Comparison of ENCODE assay signal across 14 mouse cellular contexts in the genomic region with DNA sequence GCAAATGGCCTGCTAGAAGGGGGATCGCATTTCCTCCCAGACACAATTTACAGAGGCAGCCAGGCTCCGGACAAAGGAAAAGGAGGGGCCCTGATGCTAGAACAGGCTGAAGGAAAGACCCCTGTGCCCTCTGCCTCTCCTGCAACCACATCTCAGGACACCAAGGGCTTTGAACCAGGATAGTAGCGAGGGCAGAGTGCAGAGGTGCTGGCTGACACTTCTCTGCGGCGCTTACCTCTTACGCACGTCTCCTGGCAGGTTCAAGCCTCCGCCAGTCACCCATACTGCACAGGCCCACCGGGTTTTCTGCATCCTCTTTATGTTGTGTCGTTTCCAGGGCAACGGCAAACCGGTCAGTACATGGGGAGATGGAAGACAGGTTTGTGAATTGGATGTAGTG. TPM values are rescaled to one million over a fixed set of nuclear protein-coding genes. Genes with fewer than 3 reads are reported as not detected.
DNase-seq lines count a peak whose midpoint lies in the region; ATAC-seq and TF ChIP-seq lines count a peak whose summit lies in the region.
"Had no signal": no experiment of that assay in that cellular context is flagged by ENCODE, and none has a peak within 500 bp of the region (broad histone marks: within the 10 kb centered on the region; RNA-seq: fewer than 3 reads in every experiment).

No protein-coding gene starts in this region.

- ATAC-seq in lung, embryonic 14.5 days (ENCODE audit: insufficient read depth) = 0 out of 2 replicates have a peak, but pooled peaks have one; percentile 21
- ATAC-seq in forebrain, embryonic 13.5 days = peak; percentile 63
- peak; percentile 63; the same call in 1 of the 2 replicates for ATAC-seq in limb, embryonic 11.5 days (ENCODE audit: insufficient number of reproducible peaks, low FRiP score, low TSS enrichment, low read depth)
- peak; percentile 54; the same call in 1 of the 2 replicates for ATAC-seq in neural tube, embryonic 14.5 days (ENCODE audit: low read depth)

- DNase-seq in lung, embryonic 14.5 days = peak; percentile 23
- no peak for DNase-seq in lung, postnatal 36 days
- DNase-seq in limb, embryonic 11.5 days (ENCODE audit: low spot score) = peak; percentile 73
- DNase-seq in layer of hippocampus, adult 8-10 months (ENCODE audit: low spot score in 2 of 2) = no peak
- no peak for DNase-seq in adrenal gland, postnatal 14 days
- no peak for DNase-seq in thymus, postnatal 14 days
- DNase-seq: adrenal gland, postnatal 36 days; cerebellum, postnatal 14 days; heart, postnatal 4 days; right cerebral cortex, postnatal 25 days had no signal

- no peak overlapping the region for H3K9ac ChIP-seq in lung, embryonic 14.5 days
- H3K9ac ChIP-seq in forebrain, embryonic 13.5 days = no peak overlapping the region
- peak overlapping the region; percentile 66 for H3K9ac ChIP-seq in limb, embryonic 11.5 days (ENCODE audit: low read length)
- H3K9ac ChIP-seq in neural tube, embryonic 14.5 days (replicated peaks; ENCODE audit: low read depth, low read length) = peak overlapping the region; percentile 17; the same call in 1 of the 2 replicates
- H3K9ac ChIP-seq: limb, embryonic 15.5 days had no signal

- no peaks in the 10 kb centered on the region for H3K27me3 ChIP-seq in lung, embryonic 14.5 days (ENCODE audit: insufficient read depth, low read length)
- H3K27me3 ChIP-seq in forebrain, embryonic 13.5 days = no peaks in the 10 kb centered on the region
- no peaks in the 10 kb centered on the region for H3K27me3 ChIP-seq in limb, embryonic 11.5 days (ENCODE audit: control insufficient read depth, insufficient read depth, low read length)
- no peaks in the 10 kb centered on the region for H3K27me3 ChIP-seq in neural tube, embryonic 14.5 days (ENCODE audit: control insufficient read depth, insufficient read depth, low read length)
- H3K27me3 ChIP-seq: limb, embryonic 15.5 days had no signal

- no peaks in the 10 kb centered on the region for H3K4me1 ChIP-seq in lung, embryonic 14.5 days (ENCODE audit: insufficient read depth)
- H3K4me1 ChIP-seq in forebrain, embryonic 13.5 days = peaks cover 10% of the 10 kb centered on the region
- H3K4me1 ChIP-seq in limb, embryonic 11.5 days (ENCODE audit: control insufficient read depth, insufficient read depth, low read length) = peaks cover 17% of the 10 kb centered on the region
- H3K4me1 ChIP-seq in neural tube, embryonic 14.5 days (ENCODE audit: control insufficient read depth, insufficient read depth, low read length) = 0 out of 2 replicates have a peak, but pooled peaks cover 12% of the 10 kb centered on the region

- no peak overlapping the region for H3K27ac ChIP-seq in lung, embryonic 14.5 days (ENCODE audit: low read depth)
- no peak overlapping the region for H3K27ac ChIP-seq in forebrain, embryonic 13.5 days
- H3K27ac ChIP-seq in limb, embryonic 11.5 days (replicated peaks; ENCODE audit: low read depth, low read length) = peak overlapping the region; percentile 88
- peak overlapping the region; percentile 68 for H3K27ac ChIP-seq in neural tube, embryonic 14.5 days (ENCODE audit: low read depth, low read length)
- H3K27ac ChIP-seq: limb, embryonic 15.5 days had no signal

- TF ChIP-seq CTCF in lung, embryonic 14.5 days (IDR thresholded peaks at IDR 0.05; ENCODE audit: low read depth) = no peak

- no peaks in the 10 kb centered on the region for H3K36me3 ChIP-seq in lung, embryonic 14.5 days (ENCODE audit: insufficient read depth)
- H3K36me3 ChIP-seq in forebrain, embryonic 13.5 days (ENCODE audit: poor library complexity, severe bottlenecking) = no peaks in the 10 kb centered on the region
- H3K36me3 ChIP-seq in limb, embryonic 11.5 days (ENCODE audit: control insufficient read depth, insufficient read depth, low read length) = no peaks in the 10 kb centered on the region
- no peaks in the 10 kb centered on the region for H3K36me3 ChIP-seq in neural tube, embryonic 14.5 days (ENCODE audit: control insufficient read depth, insufficient read depth, low read length)
- H3K36me3 ChIP-seq: G1E; limb, embryonic 15.5 days had no signal

- no peaks in the 10 kb centered on the region for H3K9me3 ChIP-seq in lung, embryonic 14.5 days (ENCODE audit: low read depth, low read length)
- H3K9me3 ChIP-seq in forebrain, embryonic 13.5 days (replicated peaks) = no peaks in the 10 kb centered on the region
- H3K9me3 ChIP-seq in limb, embryonic 11.5 days (ENCODE audit: control insufficient read depth, low read length) = no peaks in the 10 kb centered on the region
- no peaks in the 10 kb centered on the region for H3K9me3 ChIP-seq in neural tube, embryonic 14.5 days (ENCODE audit: control insufficient read depth, low read length)
- H3K9me3 ChIP-seq: limb, embryonic 15.5 days had no signal

- no peak overlapping the region for H3K4me3 ChIP-seq in lung, embryonic 14.5 days (ENCODE audit: low read depth, low read length)
- H3K4me3 ChIP-seq in forebrain, embryonic 13.5 days = no peak overlapping the region
- H3K4me3 ChIP-seq in limb, embryonic 11.5 days (ENCODE audit: low read depth, low read length) = no peak overlapping the region
- no peak overlapping the region for H3K4me3 ChIP-seq in neural tube, embryonic 14.5 days (ENCODE audit: low read depth, low read length)
- H3K4me3 ChIP-seq: limb, embryonic 15.5 days had no signal

- H3K4me2 ChIP-seq in lung, embryonic 14.5 days = no peak overlapping the region
- no peak overlapping the region for H3K4me2 ChIP-seq in forebrain, embryonic 13.5 days
- peak overlapping the region; percentile 35; the same call in 1 of the 2 replicates for H3K4me2 ChIP-seq in limb, embryonic 11.5 days (ENCODE audit: low read depth, severe bottlenecking)
- peak overlapping the region; percentile 20; the same call in 1 of the 2 replicates for H3K4me2 ChIP-seq in neural tube, embryonic 14.5 days (ENCODE audit: low read depth, low read length)
- H3K4me2 ChIP-seq: limb, embryonic 15.5 days had no signal

- WGBS in lung, embryonic 14.5 days = 32% methylated on average over 12 of the region's 12 CpGs
- 31% methylated on average over 12 of the region's 12 CpGs for WGBS in forebrain, embryonic 13.5 days
- 32% methylated on average over 12 of the region's 12 CpGs for WGBS in limb, embryonic 11.5 days
- 25% methylated on average over 12 of the region's 12 CpGs for WGBS in neural tube, embryonic 14.5 days

RNA-seq across cellular contexts. Expression of a gene that starts 12.0 kb away (rescaled TPM):
- 1.4 and 1.5 TPM in 2 replicates for polyA plus RNA-seq in lung, embryonic 14.5 days (2014; fragmentation: Nextera tagmentation; extraction: Ambion mirVana)
- 4.3 and 4.8 TPM in 2 replicates for polyA plus RNA-seq in forebrain, embryonic 13.5 days (2015; fragmentation: Nextera tagmentation; extraction: Ambion mirVana)
- 5.3 and 6.8 TPM in 2 replicates for polyA plus RNA-seq in limb, embryonic 11.5 days (2014; fragmentation: Nextera tagmentation; extraction: Ambion mirVana)
- polyA plus RNA-seq in neural tube, embryonic 14.5 days (2014; fragmentation: Nextera tagmentation; extraction: Ambion mirVana) = 18.4 and 28.6 TPM in 2 replicates
- 10 to 100 TPM; 45.8 to 60.4 (median 52.2) TPM for total RNA-seq in layer of hippocampus, adult 8-10 months (2022)
- 2.3 and 3.9 TPM in 2 replicates for total RNA-seq in adrenal gland, postnatal 14 days (2021)
- polyA plus RNA-seq: G1E had no signal

Comparison
In these comparisons a context has a peak if more than half of its experiments do, and no peak if none do; other contexts are left out.
1. DNase-seq: peak in lung, embryonic 14.5 days (single experiment) and limb, embryonic 11.5 days (single experiment); none in lung, postnatal 36 days (single experiment), layer of hippocampus, adult 8-10 months (0 of 2), adrenal gland, postnatal 14 days (single experiment) and thymus, postnatal 14 days (single experiment).
2. H3K27ac ChIP-seq: peak in limb, embryonic 11.5 days (single experiment) and neural tube, embryonic 14.5 days (single experiment); none in lung, embryonic 14.5 days (single experiment) and forebrain, embryonic 13.5 days (single experiment).
3. H3K4me2 ChIP-seq: peak in limb, embryonic 11.5 days (single experiment) and neural tube, embryonic 14.5 days (single experiment); none in lung, embryonic 14.5 days (single experiment) and forebrain, embryonic 13.5 days (single experiment).
4. H3K9ac ChIP-seq: peak in limb, embryonic 11.5 days (single experiment) and neural tube, embryonic 14.5 days (single experiment); none in lung, embryonic 14.5 days (single experiment) and forebrain, embryonic 13.5 days (single experiment).
5. Peak in every context shown above with its lines, with median percentiles within 50 percentile points of each other: ATAC-seq.